Mouse (Mus musculus): ENCODE measurements around the gene Osmr.

GRCm38 (mm10) chr15:6883091-6883490 lies 8.3 kb upstream of the Osmr start:
- no peak for TF ChIP-seq CTCF (IDR thresholded peaks at IDR 0.05; ENCODE audit: borderline replicate concordance, insufficient read depth, low read depth, low read length)
- TF ChIP-seq POLR2A (IDR thresholded peaks at IDR 0.05; ENCODE audit: borderline replicate concordance, insufficient read depth, low read length) = no peak
